Mouse (Mus musculus) liver, adult 2 months (tissue): Measurements from ENCODE around the gene Lonp1.
"Not testable (repeated sequence)": the region's sequence is repeated elsewhere in the genome, so short reads cannot be mapped to it uniquely, and the experiment has no call there.

ENCODE experiments used
- CTCF ChIP-seq: fragments of 200-500 bp; IDR thresholded peaks from 2 replicates; pipeline ENCODE4 v1.5.1; 2011; ENCODE audit warnings: low read depth, low read length, control low read depth
- POLR2A ChIP-seq: fragments of 200-500 bp; IDR thresholded peaks from 2 replicates; pipeline ENCODE4 v1.6.1; 2011; ENCODE audit warnings: low read length, control low read depth; ENCODE audit not compliant: insufficient read depth; ENCODE audit errors: extremely low read depth

DNA sequence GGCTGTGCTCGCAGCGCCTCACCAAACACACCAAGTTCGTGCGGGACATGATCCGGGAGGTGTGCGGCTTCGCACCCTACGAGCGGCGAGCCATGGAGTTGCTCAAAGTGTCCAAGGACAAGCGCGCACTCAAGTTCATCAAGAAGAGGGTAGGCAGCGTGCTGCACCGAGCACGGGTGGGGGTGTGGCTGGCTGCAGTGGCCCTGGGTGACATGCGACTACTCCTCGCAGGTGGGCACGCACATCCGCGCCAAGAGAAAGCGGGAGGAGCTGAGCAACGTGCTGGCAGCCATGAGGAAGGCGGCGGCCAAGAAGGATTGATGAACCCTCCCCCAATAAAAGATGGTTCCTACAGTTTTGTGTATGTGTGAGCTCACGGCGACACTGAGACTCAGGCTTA, 12.8 kb downstream of the Lonp1 start:
- not testable (repeated sequence) for TF ChIP-seq CTCF, POLR2A
